In genomic region chr1:192447666-192448065, GRCm38 (mm10) we compare ENCODE assay signal across 27 mouse cellular contexts.
DNase-seq lines count a peak whose midpoint lies in the region; ATAC-seq and TF ChIP-seq lines count a peak whose summit lies in the region.
"Had no signal": no experiment of that assay in that cellular context is flagged by ENCODE, and none has a peak within 500 bp of the region (broad histone marks: within the 10 kb centered on the region; RNA-seq: fewer than 3 reads in every experiment).

No protein-coding gene starts in this region.

- no peaks in the 10 kb centered on the region for H3K36me3 ChIP-seq in embryonic facial prominence, embryonic 13.5 days
- no peaks in the 10 kb centered on the region for H3K36me3 ChIP-seq in embryonic facial prominence, embryonic 10.5 days (replicated peaks)
- no peaks in the 10 kb centered on the region for H3K36me3 ChIP-seq in kidney, adult 2 months (ENCODE audit: control insufficient read depth, insufficient read depth, low read length)
- no peaks in the 10 kb centered on the region for H3K36me3 ChIP-seq in embryonic facial prominence, embryonic 15.5 days
- H3K36me3 ChIP-seq: embryonic facial prominence, embryonic 12.5 days; forebrain, embryonic 10.5 days; forebrain, embryonic 12.5 days; G1E had no signal

- H3K9ac ChIP-seq in embryonic facial prominence, embryonic 13.5 days, result no peak overlapping the region
- no peak overlapping the region for H3K9ac ChIP-seq in embryonic facial prominence, embryonic 15.5 days
- H3K9ac ChIP-seq: embryonic facial prominence, embryonic 12.5 days; forebrain, embryonic 12.5 days had no signal

- H3K4me2 ChIP-seq in embryonic facial prominence, embryonic 13.5 days, result no peak overlapping the region
- H3K4me2 ChIP-seq in embryonic facial prominence, embryonic 15.5 days (replicated peaks), result no peak overlapping the region
- H3K4me2 ChIP-seq: embryonic facial prominence, embryonic 12.5 days; forebrain, embryonic 12.5 days had no signal

- no peak for ATAC-seq in embryonic facial prominence, embryonic 13.5 days (ENCODE audit: insufficient number of reproducible peaks, insufficient read depth, low FRiP score, low TSS enrichment, low read depth)
- no peak for ATAC-seq in embryonic facial prominence, embryonic 15.5 days (ENCODE audit: insufficient number of reproducible peaks, low FRiP score, low TSS enrichment, low read depth)
- ATAC-seq: activated CD4-positive, CD25-positive, alpha-beta regulatory T cell, adult 4 months; CD4-positive, CD25-positive, alpha-beta regulatory T cell, adult 4 months; forebrain, embryonic 14.5 days; forebrain, embryonic 16.5 days; Patski had no signal

- intact Hi-C loops in left cerebral cortex, adult 2 months (cut with DNase I), result no loop called here
- intact Hi-C loops in left cerebral cortex, postnatal 10 days (cut with DNase I), result no loop called here

- TF ChIP-seq POLR2A in kidney, adult 2 months (IDR thresholded peaks at IDR 0.05; ENCODE audit: low read depth, low read length), result no peak
- TF ChIP-seq POLR2A in cerebellum, adult 2 months (IDR thresholded peaks at IDR 0.05; ENCODE audit: borderline replicate concordance, insufficient read depth, low read length), result no peak

- no peak for TF ChIP-seq CTCF in kidney, adult 2 months (conservative IDR thresholded peaks at IDR 0.05; ENCODE audit: insufficient read depth, insufficient read length, low read depth, low read length)
- no peak for TF ChIP-seq CTCF in left cerebral cortex, adult 2 months (IDR thresholded peaks at IDR 0.05)
- no peak for TF ChIP-seq CTCF in cerebellum, adult 2 months (IDR thresholded peaks at IDR 0.05; ENCODE audit: borderline replicate concordance, insufficient read depth, low read depth, low read length)

- peaks cover 47% of the 10 kb centered on the region for H3K4me1 ChIP-seq in embryonic facial prominence, embryonic 13.5 days
- peaks cover 11% of the 10 kb centered on the region for H3K4me1 ChIP-seq in embryonic facial prominence, embryonic 10.5 days
- H3K4me1 ChIP-seq in kidney, adult 2 months (ENCODE audit: control insufficient read depth, insufficient read depth, low read length), result peaks cover 7% of the 10 kb centered on the region; the same call in 1 of the 2 replicates
- H3K4me1 ChIP-seq in embryonic facial prominence, embryonic 15.5 days, result peaks cover 39% of the 10 kb centered on the region
- H3K4me1 ChIP-seq in cerebellum, adult 2 months (ENCODE audit: control insufficient read depth, insufficient read depth, low read length), result peaks cover 53% of the 10 kb centered on the region

- H3K9me3 ChIP-seq in embryonic facial prominence, embryonic 13.5 days, result no peaks in the 10 kb centered on the region
- no peaks in the 10 kb centered on the region for H3K9me3 ChIP-seq in embryonic facial prominence, embryonic 10.5 days
- H3K9me3 ChIP-seq in embryonic facial prominence, embryonic 15.5 days (replicated peaks), result no peaks in the 10 kb centered on the region
- H3K9me3 ChIP-seq: embryonic facial prominence, embryonic 12.5 days; forebrain, embryonic 10.5 days; forebrain, embryonic 12.5 days had no signal

- H3K4me3 ChIP-seq in embryonic facial prominence, embryonic 13.5 days, result no peak overlapping the region
- no peak overlapping the region for H3K4me3 ChIP-seq in embryonic facial prominence, embryonic 10.5 days
- no peak overlapping the region for H3K4me3 ChIP-seq in kidney, adult 2 months (ENCODE audit: insufficient read depth, low read depth, low read length)
- H3K4me3 ChIP-seq in left cerebral cortex, adult 2 months, result no peak overlapping the region
- H3K4me3 ChIP-seq in embryonic facial prominence, embryonic 15.5 days (replicated peaks), result no peak overlapping the region
- no peak overlapping the region for H3K4me3 ChIP-seq in cerebellum, adult 2 months (replicated peaks; ENCODE audit: insufficient read depth, low read depth, low read length)
- H3K4me3 ChIP-seq: embryonic facial prominence, embryonic 12.5 days; erythroblast, embryonic 14.5 days; forebrain, embryonic 10.5 days; forebrain, embryonic 12.5 days had no signal

- no peak for DNase-seq in embryonic facial prominence, embryonic 10.5 days (ENCODE audit: low spot score)
- DNase-seq in kidney, adult 2 months, result peak; percentile 52
- no peak for DNase-seq in kidney, postnatal 14 days
- DNase-seq in left cerebral cortex, adult 2 months (ENCODE audit: extremely low spot score in 1 of 2, low spot score in 2 of 2), result no peak
- DNase-seq in left cerebral cortex, postnatal 10 days (ENCODE audit: extremely low spot score in 1 of 2, low spot score in 2 of 2), result no peak
- DNase-seq in cerebellum, adult 2 months, result no peak
- DNase-seq: adrenal gland, adult 8-10 months; adrenal gland, postnatal 25 days; B cell, adult 2 months; cerebellum, adult 11 months; cerebellum, adult 18-20 months; cerebellum, adult 9-10 months; cerebellum, postnatal 10 days; cerebellum, postnatal 25 days; embryo, embryonic 11 days had no signal

- no peaks in the 10 kb centered on the region for H3K27me3 ChIP-seq in embryonic facial prominence, embryonic 13.5 days
- no peaks in the 10 kb centered on the region for H3K27me3 ChIP-seq in embryonic facial prominence, embryonic 10.5 days (replicated peaks; ENCODE audit: low read depth, poor library complexity, severe bottlenecking)
- no peaks in the 10 kb centered on the region for H3K27me3 ChIP-seq in kidney, adult 2 months (replicated peaks; ENCODE audit: control insufficient read depth, insufficient read depth, low read length)
- H3K27me3 ChIP-seq in embryonic facial prominence, embryonic 15.5 days, result no peaks in the 10 kb centered on the region
- no peaks in the 10 kb centered on the region for H3K27me3 ChIP-seq in cerebellum, adult 2 months (ENCODE audit: control insufficient read depth, insufficient read depth, low read length)
- H3K27me3 ChIP-seq: embryonic facial prominence, embryonic 12.5 days; Patski had no signal

- 38% methylated on average over 2 of the region's 2 CpGs for WGBS in embryonic facial prominence, embryonic 13.5 days
- 54% methylated on average over 2 of the region's 2 CpGs for WGBS in embryonic facial prominence, embryonic 10.5 days
- 40% methylated on average over 2 of the region's 2 CpGs for WGBS in kidney, adult 2 months
- whole genome bisulfite sequencing in embryonic facial prominence, embryonic 15.5 days, result 44% methylated on average over 2 of the region's 2 CpGs
- WGBS in cerebellum, adult 2 months, result 88% methylated on average over 2 of the region's 2 CpGs

- peak overlapping the region; percentile 55 for H3K27ac ChIP-seq in embryonic facial prominence, embryonic 13.5 days
- H3K27ac ChIP-seq in embryonic facial prominence, embryonic 10.5 days (replicated peaks), result no peak overlapping the region
- H3K27ac ChIP-seq in kidney, adult 2 months (ENCODE audit: insufficient read depth, low read depth, low read length), result peak overlapping the region; percentile 79
- peak overlapping the region; percentile 71 for H3K27ac ChIP-seq in left cerebral cortex, adult 2 months
- peak overlapping the region; percentile 74 for H3K27ac ChIP-seq in embryonic facial prominence, embryonic 15.5 days (replicated peaks)
- no peak overlapping the region for H3K27ac ChIP-seq in cerebellum, adult 2 months (ENCODE audit: insufficient read depth, low read length)
- H3K27ac ChIP-seq: embryonic facial prominence, embryonic 12.5 days; forebrain, embryonic 10.5 days; forebrain, embryonic 12.5 days had no signal

Comparison
In these comparisons a context has a peak if more than half of its experiments do, and no peak if none do; other contexts are left out.
1. H3K27ac ChIP-seq: peak in embryonic facial prominence, embryonic 13.5 days (single experiment), kidney, adult 2 months (single experiment), left cerebral cortex, adult 2 months (single experiment) and embryonic facial prominence, embryonic 15.5 days (single experiment); none in embryonic facial prominence, embryonic 10.5 days (single experiment) and cerebellum, adult 2 months (single experiment).